Mouse (Mus musculus): Measurements from ENCODE around the gene Gm5861.
A peak's percentile ranks its signal among the peaks of the same experiment; 100 is the strongest.
"Not testable (repeated sequence)": the region's sequence is repeated elsewhere in the genome, so short reads cannot be mapped to it uniquely, and the experiment has no call there.

Gm5861 gene

GRCm38 (mm10) chr5:11182772-11183171, at the start of gene Gm5861:
Gene Gm5861, plus strand, starts transcription at chr5:11183072.
- DNase-seq = not testable (repeated sequence)

DNA sequence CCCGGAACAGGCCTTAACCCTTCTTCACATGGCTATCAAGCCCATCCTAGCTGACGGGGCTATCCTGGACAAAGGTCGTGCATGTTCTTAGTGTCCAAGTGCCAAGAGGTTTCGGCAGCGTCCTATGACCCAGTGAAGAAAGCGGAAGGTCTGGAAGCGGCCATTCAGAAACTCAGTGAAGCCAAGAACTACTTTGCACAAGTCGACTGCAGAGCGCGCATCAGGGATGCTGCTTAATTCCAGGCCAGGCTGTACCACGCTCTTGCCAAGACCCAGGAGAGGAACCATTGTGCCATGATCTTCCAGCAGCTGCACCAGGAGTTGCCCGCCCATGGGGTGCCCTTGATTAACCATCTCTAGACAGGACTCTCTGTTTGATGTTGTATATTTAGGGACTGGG, 44.8 kb upstream of the Gm5861 start:
- DNase-seq = peak; percentile 89

Data from heart, adult 11 months (tissue).